Mouse (Mus musculus) midbrain, embryonic 12.5 days (tissue): ENCODE measurements around the gene Dlgap1. TPM values are rescaled to one million over a fixed set of nuclear protein-coding genes. Genes with fewer than 3 reads are reported as not detected.

Source experiments
- ATAC-seq: fragments of 200-750 bp; cut with Nextera tagmentation; 2 replicates; pipeline ENCODE4 v1.8.0; 2017; ENCODE audit warnings: low read depth, moderate TSS enrichment, moderate library complexity; ENCODE audit not compliant: low FRiP score
- H3K27ac ChIP-seq: fragments of 300-500 bp; sonication (generic); replicated peaks from 2 replicates; pipeline ENCODE4 v1.5.1; 2016; ENCODE audit warnings: mild to moderate bottlenecking
- H3K27me3 ChIP-seq: fragments of 300-500 bp; sonication (generic); 2 replicates; pipeline ENCODE4 v1.6.1; 2016; ENCODE audit warnings: mild to moderate bottlenecking
- H3K36me3 ChIP-seq: fragments of 300-500 bp; sonication (generic); 2 replicates; pipeline ENCODE4 v1.6.1; 2016
- H3K4me1 ChIP-seq: fragments of 300-500 bp; sonication (generic); 2 replicates; pipeline ENCODE4 v1.6.1; 2016
- H3K4me2 ChIP-seq: fragments of 300-500 bp; sonication (generic); replicated peaks from 2 replicates; pipeline ENCODE4 v1.6.1; 2016; ENCODE audit warnings: mild to moderate bottlenecking, moderate library complexity
- H3K4me3 ChIP-seq: fragments of 300-500 bp; sonication (generic); 2 replicates; pipeline ENCODE4 v1.5.1; 2016; ENCODE audit warnings: mild to moderate bottlenecking
- H3K9ac ChIP-seq: fragments of 300-500 bp; sonication (generic); replicated peaks from 2 replicates; pipeline ENCODE4 v1.6.1; 2016; ENCODE audit warnings: mild to moderate bottlenecking, moderate library complexity
- H3K9me3 ChIP-seq: fragments of 300-500 bp; sonication (generic); 2 replicates; pipeline ENCODE4 v1.6.1; 2016; ENCODE audit warnings: mild to moderate bottlenecking
- WGBS: fragments of 180-500 bp; shearing (Covaris S2); methylation state at CpG from one replicate; pipeline ENCODE4 v1.1.7; 2016; 5-methylcytosine and 5-hydroxymethylcytosine counted together
- microRNA counts: library from miRNA; unstranded; fragments of <30 nt; microRNA quantifications from one replicate; lab custom pipeline; 2017
- microRNA-seq: library from miRNA; unstranded; fragments of <30 nt; microRNA quantifications from one replicate; pipeline ENCODE4, GENCODE M21; 2017
- polyA plus RNA-seq: library from polyadenylated mRNA; unstranded; fragments of >200 nt; fragmentation: Nextera tagmentation; extraction: Ambion mirVana; gene quantifications from 2 replicates; pipeline ENCODE4 v1.2.1, GENCODE M21; 2016

The Dlgap1 gene
- polyA plus RNA-seq, 1 experiment from 2014 or later, result 4.8 TPM

GRCm38 (mm10) chr17:70858814-70859213 lies 889.9 kb downstream of the Dlgap1 start:
- 0 out of 2 replicates have a peak, but pooled peaks cover 4% of the 10 kb centered on the region for H3K4me1 ChIP-seq
- no peak overlapping the region for H3K4me3 ChIP-seq
- ATAC-seq, result no peak
- H3K9ac ChIP-seq, result no peak overlapping the region
- H3K27me3 ChIP-seq, result peaks cover 6% of the 10 kb centered on the region; the same call in 1 of the 2 replicates
- H3K9me3 ChIP-seq, result no peaks in the 10 kb centered on the region
- 88% methylated on average over 4 of the region's 4 CpGs for WGBS
- H3K4me2 ChIP-seq, result no peak overlapping the region
- H3K27ac ChIP-seq, result no peak overlapping the region
- H3K36me3 ChIP-seq, result 0 out of 2 replicates have a peak, but pooled peaks cover 4% of the 10 kb centered on the region

GRCm38 (mm10) chr17:70864117-70864516 lies 895.2 kb downstream of the Dlgap1 start:
- ATAC-seq, result no peak
- H3K9me3 ChIP-seq, result no peaks in the 10 kb centered on the region
- no peak overlapping the region for H3K4me2 ChIP-seq
- no peaks in the 10 kb centered on the region for H3K27me3 ChIP-seq
- H3K9ac ChIP-seq, result no peak overlapping the region
- WGBS, result 96% methylated on average over 8 of the region's 8 CpGs
- no peak overlapping the region for H3K4me3 ChIP-seq
- no peak overlapping the region for H3K27ac ChIP-seq
- no peaks in the 10 kb centered on the region for H3K4me1 ChIP-seq
- H3K36me3 ChIP-seq, result 0 out of 2 replicates have a peak, but pooled peaks cover 4% of the 10 kb centered on the region

- Histone ChIP-seq H3K27me3 (no peaks in the 10 kb centered on the region), H3K4me1 (no peaks in the 10 kb centered on the region), H3K4me2 (no peak overlapping the region), H3K4me3 (no peak overlapping the region), H3K9me3 (no peaks in the 10 kb centered on the region), H3K9ac (no peak overlapping the region), H3K36me3 (0 out of 2 replicates have a peak, but pooled peaks cover 4% of the 10 kb centered on the region), H3K27ac (no peak overlapping the region)
- ATAC-seq, result no peak
- 83% methylated on average over 3 of the region's 3 CpGs for WGBS
These were observed 895.8 kb downstream of the Dlgap1 start for GRCm38 (mm10) chr17:70864645-70865044.

- Histone ChIP-seq H3K4me3 (no peak overlapping the region), H3K9ac (no peak overlapping the region), H3K4me1 (no peaks in the 10 kb centered on the region), H3K27me3 (no peaks in the 10 kb centered on the region), H3K9me3 (no peaks in the 10 kb centered on the region), H3K4me2 (no peak overlapping the region), H3K36me3 (0 out of 2 replicates have a peak, but pooled peaks cover 4% of the 10 kb centered on the region), H3K27ac (no peak overlapping the region)
- no peak for ATAC-seq
- WGBS, result 87% methylated on average over 10 of the region's 10 CpGs
These were observed 896.3 kb downstream of the Dlgap1 start for GRCm38 (mm10) chr17:70865060-70865604.

GRCm38 (mm10) chr17:70866029-70866428 lies 897.2 kb downstream of the Dlgap1 start:
- H3K9me3 ChIP-seq, result no peaks in the 10 kb centered on the region
- 87% methylated on average over 5 of the region's 5 CpGs for WGBS
- H3K9ac ChIP-seq, result no peak overlapping the region
- no peak overlapping the region for H3K27ac ChIP-seq
- H3K4me1 ChIP-seq, result no peaks in the 10 kb centered on the region
- no peak for ATAC-seq
- no peak overlapping the region for H3K4me3 ChIP-seq
- 0 out of 2 replicates have a peak, but pooled peaks cover 4% of the 10 kb centered on the region for H3K36me3 ChIP-seq
- H3K4me2 ChIP-seq, result no peak overlapping the region
- H3K27me3 ChIP-seq, result no peaks in the 10 kb centered on the region

- H3K27ac ChIP-seq, result no peak overlapping the region
- H3K4me2 ChIP-seq, result no peak overlapping the region
- ATAC-seq, result no peak
- H3K27me3 ChIP-seq, result no peaks in the 10 kb centered on the region
- H3K9me3 ChIP-seq, result no peaks in the 10 kb centered on the region
- H3K9ac ChIP-seq, result no peak overlapping the region
- 84% methylated on average over 6 of the region's 6 CpGs for WGBS
- no peak overlapping the region for H3K4me3 ChIP-seq
- 0 out of 2 replicates have a peak, but pooled peaks cover 4% of the 10 kb centered on the region for H3K36me3 ChIP-seq
- H3K4me1 ChIP-seq, result peaks cover under 1% of the 10 kb centered on the region; the same call in 1 of the 2 replicates
These were observed 897.8 kb downstream of the Dlgap1 start for GRCm38 (mm10) chr17:70866538-70867114.

- H3K9ac ChIP-seq, result no peak overlapping the region
- no peak overlapping the region for H3K4me3 ChIP-seq
- no peaks in the 10 kb centered on the region for H3K9me3 ChIP-seq
- WGBS, result 83% methylated on average over 5 of the region's 5 CpGs
- no peak overlapping the region for H3K27ac ChIP-seq
- H3K4me2 ChIP-seq, result no peak overlapping the region
- ATAC-seq, result no peak
- H3K27me3 ChIP-seq, result no peaks in the 10 kb centered on the region
- H3K4me1 ChIP-seq, result peaks cover 21% of the 10 kb centered on the region
- H3K36me3 ChIP-seq, result no peaks in the 10 kb centered on the region
These were observed 899.8 kb downstream of the Dlgap1 start for GRCm38 (mm10) chr17:70868577-70869229.

GRCm38 (mm10) chr17:70870581-70870980 lies 901.7 kb downstream of the Dlgap1 start:
- Histone ChIP-seq H3K9me3 (no peaks in the 10 kb centered on the region), H3K27ac (no peak overlapping the region), H3K4me2 (no peak overlapping the region), H3K9ac (no peak overlapping the region), H3K36me3 (no peaks in the 10 kb centered on the region), H3K27me3 (peaks cover 4% of the 10 kb centered on the region; the same call in 1 of the 2 replicates), H3K4me1 (peaks cover 22% of the 10 kb centered on the region), H3K4me3 (no peak overlapping the region)
- 89% methylated on average over 4 of the region's 4 CpGs for WGBS
- ATAC-seq, result no peak

MicroRNA genes within 50 kb of the gene (microRNA counts, 519-probe panel; counts per million panel counts)
- microRNA mmu-miR-1195 (lab: Ali Mortazavi, UCI), result not detected

Small RNA genes lying within 50 kb of the gene (microRNA-seq; reads per million reads assigned to microRNA genes)
- not detected for gene Mir1195
